Mouse (Mus musculus): ENCODE measurements around the gene Pip5k1b.

DNA sequence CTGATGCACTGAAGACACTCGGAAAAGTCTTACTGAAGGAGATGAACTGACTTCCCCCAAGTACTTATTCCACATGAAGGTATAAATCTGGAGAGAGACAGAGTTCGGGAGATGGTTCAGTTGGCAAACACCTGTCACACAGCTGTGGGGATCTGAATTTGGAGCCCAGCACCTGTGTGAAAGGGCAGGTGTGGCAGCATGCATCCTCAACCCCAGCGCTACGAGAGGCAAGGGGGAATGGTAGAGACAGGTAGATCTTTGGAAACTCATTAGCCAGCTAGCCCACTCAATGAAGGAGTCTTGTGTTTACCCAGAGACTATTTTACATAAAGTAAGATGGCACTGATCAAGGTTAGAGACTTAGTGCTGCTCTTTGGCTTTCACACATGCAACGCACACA, 29.5 kb upstream of the Pip5k1b start:
- TF ChIP-seq MAFK (IDR thresholded peaks at IDR 0.05; ENCODE audit: insufficient read depth, low read depth, low read length) (no peak), ZC3H11A (IDR thresholded peaks at IDR 0.05; ENCODE audit: borderline replicate concordance, low read depth, low read length) (no peak), ZNF384 (IDR thresholded peaks at IDR 0.05; ENCODE audit: low read depth, low read length) (no peak), CHD2 (IDR thresholded peaks at IDR 0.05; ENCODE audit: low read depth, low read length) (no peak)
